Mouse (Mus musculus) C2C12 (cell line): Measurements from ENCODE around the gene Plvap. TPM values are rescaled to one million over a fixed set of nuclear protein-coding genes. Genes with fewer than 3 reads are reported as not detected.

Source experiments
- H3K27me3 ChIP-seq: one replicate; pipeline ENCODE4 v1.6.1; 2011; ENCODE audit not compliant: control insufficient read depth, insufficient read depth, insufficient read length
- H3K36me3 ChIP-seq: one replicate; pipeline ENCODE4 v1.6.1; 2011; ENCODE audit not compliant: control insufficient read depth, insufficient read depth
- H3K4me3 ChIP-seq: one replicate; pipeline ENCODE4 v1.5.1; 2011; ENCODE audit warnings: mild to moderate bottlenecking, control low read depth; ENCODE audit not compliant: poor library complexity, insufficient read depth, severe bottlenecking
- H3K79me2 ChIP-seq: one replicate; pipeline ENCODE4 v1.6.1; 2011; ENCODE audit not compliant: control insufficient read depth, insufficient read depth
- H3K79me3 ChIP-seq: one replicate; pipeline ENCODE4 v1.6.1; 2011; ENCODE audit warnings: low read depth, control low read depth
- H3ac ChIP-seq: one replicate; pipeline ENCODE3; 2011; ENCODE audit warnings: low read depth; ENCODE audit not compliant: control insufficient read depth, insufficient read length
- CEBPB ChIP-seq: IDR thresholded peaks from one replicate; pipeline ENCODE4 v1.6.1; 2011; ENCODE audit warnings: low read depth, mild to moderate bottlenecking, control low read depth, moderate library complexity
- CTCF ChIP-seq: IDR thresholded peaks from one replicate; pipeline ENCODE4 v1.5.1; 2011; ENCODE audit not compliant: control insufficient read depth, insufficient read depth, insufficient read length
- FOSL1 ChIP-seq: IDR thresholded peaks from one replicate; pipeline ENCODE4 v1.8.0; 2011; ENCODE audit warnings: mild to moderate bottlenecking, low read length; ENCODE audit not compliant: poor library complexity, insufficient read depth, severe bottlenecking
- MAX ChIP-seq: IDR thresholded peaks from one replicate; pipeline ENCODE4 v1.6.1; 2011; ENCODE audit warnings: mild to moderate bottlenecking, control low read depth
- MYOD1 ChIP-seq: IDR thresholded peaks from one replicate; pipeline ENCODE4 v1.6.1; 2011; ENCODE audit warnings: low read depth; ENCODE audit not compliant: control insufficient read depth, insufficient read length
- MYOG ChIP-seq: IDR thresholded peaks from one replicate; pipeline ENCODE4 v1.6.1; 2011; ENCODE audit not compliant: control insufficient read depth, insufficient read length; ENCODE audit errors: extremely low read depth
- USF1 ChIP-seq: IDR thresholded peaks from one replicate; pipeline ENCODE4 v1.6.1; 2011; ENCODE audit warnings: low read depth, mild to moderate bottlenecking, control low read depth, moderate library complexity
- polyA plus RNA-seq: library from polyadenylated mRNA; unstranded; fragments of >200 nt; fragmentation: generic; extraction: Trizol; gene quantifications from one replicate; pipeline ENCODE4 v1.2.1, GENCODE M21; 2012; ENCODE audit warnings: missing spikeins

Plvap gene
- polyA plus RNA-seq, 1 experiment, result 0.07 TPM

DNA sequence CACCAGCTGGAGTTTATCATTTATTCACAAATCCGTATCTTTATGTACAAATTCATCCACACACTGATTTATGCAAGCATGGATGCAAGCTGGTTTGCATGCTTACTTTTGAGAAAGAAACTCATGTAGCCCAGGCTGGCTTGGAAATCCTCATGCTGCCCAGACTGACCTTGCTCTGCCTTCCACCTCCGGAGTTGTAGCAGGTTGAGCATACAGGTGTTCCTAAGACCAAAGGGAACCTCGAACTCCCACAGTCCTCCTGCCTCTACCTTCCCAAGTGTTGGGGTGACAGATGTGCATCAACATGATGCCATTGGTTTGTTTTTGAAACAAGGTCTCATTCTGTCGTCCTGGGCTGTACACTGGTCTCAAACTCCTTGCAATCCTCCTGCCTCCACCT lies 49.4 kb downstream of the Plvap start:
- H3K79me3 ChIP-seq, result peaks cover 5% of the 10 kb centered on the region
- H3K79me2 ChIP-seq, result peaks cover 34% of the 10 kb centered on the region
- no peak for TF ChIP-seq FOSL1
- no peak for TF ChIP-seq USF1
- TF ChIP-seq MYOG, result no peak
- no peak for TF ChIP-seq CTCF
- TF ChIP-seq CEBPB, result no peak
- no peak for TF ChIP-seq MAX
- no peak for TF ChIP-seq MYOD1
- H3K36me3 ChIP-seq, result peaks cover 25% of the 10 kb centered on the region
- H3ac ChIP-seq, result no peak overlapping the region
- no peak overlapping the region for H3K4me3 ChIP-seq
- H3K27me3 ChIP-seq, result no peaks in the 10 kb centered on the region

DNA sequence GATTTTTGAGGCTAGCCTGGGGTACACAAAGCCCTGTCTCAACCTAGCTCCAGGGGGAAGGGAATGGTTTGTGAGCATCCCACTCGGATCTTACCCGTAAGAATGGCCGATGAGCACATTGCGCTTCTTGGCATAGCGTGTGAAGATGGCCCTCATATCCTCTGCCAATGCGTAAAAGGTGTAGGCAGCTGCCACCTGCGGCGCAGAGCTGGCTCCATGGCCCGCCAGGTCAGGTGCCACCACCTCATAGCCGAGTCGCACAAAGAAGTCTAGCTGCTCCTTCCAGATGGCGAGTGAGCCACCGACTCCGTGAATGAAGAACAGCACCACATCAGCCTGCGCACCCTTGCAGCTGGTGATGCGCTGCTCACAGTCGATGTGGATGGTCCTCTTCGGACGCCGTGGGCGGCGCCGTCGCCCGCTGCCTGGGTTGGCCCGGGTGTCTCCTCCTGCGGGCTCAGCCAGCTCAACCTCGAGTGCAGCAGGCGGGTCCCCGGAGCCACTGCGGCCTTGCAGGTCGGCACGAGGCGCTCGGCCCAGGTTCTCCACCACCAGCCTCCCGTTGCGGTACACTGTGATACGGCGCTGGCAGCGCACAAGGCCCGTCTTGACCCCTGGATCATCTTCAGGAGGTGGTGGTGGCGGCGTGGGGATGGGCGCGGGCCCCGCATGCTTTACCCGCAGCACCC lies 50.3 kb downstream of the Plvap start:
- Histone ChIP-seq H3ac (no peak overlapping the region), H3K4me3 (no peak overlapping the region), H3K36me3 (peaks cover 27% of the 10 kb centered on the region), H3K27me3 (no peaks in the 10 kb centered on the region), H3K79me3 (peaks cover 5% of the 10 kb centered on the region), H3K79me2 (peaks cover 34% of the 10 kb centered on the region)
- TF ChIP-seq FOSL1 (no peak), CEBPB (no peak), MYOG (no peak), MAX (no peak), CTCF (no peak), USF1 (no peak), MYOD1 (no peak)

DNA sequence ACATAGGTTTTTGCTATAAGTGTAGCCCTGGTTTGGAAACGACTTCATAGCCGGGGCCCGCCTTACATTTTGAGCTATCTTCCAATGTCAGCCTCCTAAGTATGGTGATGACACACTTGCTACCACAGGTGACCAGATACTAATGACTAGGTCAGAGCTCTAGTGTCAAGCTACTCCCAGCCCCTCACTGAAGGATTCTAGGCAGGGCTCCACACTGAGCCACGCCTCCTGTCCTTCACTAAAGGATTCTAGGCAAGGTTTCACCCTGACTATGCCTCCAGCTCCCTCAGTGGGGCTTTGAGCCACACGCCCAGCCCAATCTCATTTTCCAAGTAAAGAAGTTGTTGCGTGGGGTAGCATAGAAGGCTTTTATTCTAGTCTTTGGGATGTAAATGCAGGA lies 50.8 kb downstream of the Plvap start:
- Histone ChIP-seq H3ac (no peak overlapping the region), H3K79me3 (peaks cover 5% of the 10 kb centered on the region), H3K4me3 (no peak overlapping the region), H3K36me3 (peaks cover 23% of the 10 kb centered on the region), H3K27me3 (no peaks in the 10 kb centered on the region), H3K79me2 (peaks cover 29% of the 10 kb centered on the region)
- TF ChIP-seq CTCF, result no peak
- no peak for TF ChIP-seq MYOD1
- no peak for TF ChIP-seq CEBPB
- no peak for TF ChIP-seq FOSL1
- TF ChIP-seq MAX, result no peak

DNA sequence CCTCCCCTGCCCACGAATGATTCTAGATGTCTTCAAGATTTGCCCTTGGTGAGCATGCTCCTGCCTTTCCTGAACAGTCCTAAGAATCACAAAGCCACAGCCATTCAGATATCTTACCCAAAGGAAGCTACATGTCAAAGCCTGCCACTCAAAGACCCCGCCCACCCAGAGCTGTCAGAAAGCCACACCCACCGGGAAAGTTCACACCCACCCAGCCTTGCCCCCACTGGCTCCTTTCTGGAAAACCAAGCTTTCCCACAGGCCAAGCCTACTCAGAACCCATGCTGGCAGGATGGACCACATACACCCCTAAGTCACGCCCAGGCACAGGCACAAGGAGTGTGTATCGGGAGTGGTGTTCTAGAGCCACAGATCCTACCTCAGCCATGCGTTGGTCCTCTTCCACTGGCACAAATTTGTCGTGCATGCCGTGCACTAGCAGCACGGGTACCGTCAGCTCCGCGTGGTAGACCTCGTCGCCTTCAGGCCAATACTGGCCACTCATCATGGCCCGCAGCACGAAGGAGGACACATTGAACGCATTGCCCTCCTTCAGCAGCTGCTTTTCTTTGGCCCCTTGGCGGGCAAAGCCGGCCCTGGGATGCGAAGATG lies 53.8 kb downstream of the Plvap start:
- Histone ChIP-seq H3K36me3 (peaks cover 23% of the 10 kb centered on the region), H3ac (no peak overlapping the region), H3K27me3 (no peaks in the 10 kb centered on the region), H3K4me3 (no peak overlapping the region), H3K79me2 (peaks cover 19% of the 10 kb centered on the region), H3K79me3 (peaks cover 5% of the 10 kb centered on the region)
- no peak for TF ChIP-seq MYOD1
- TF ChIP-seq MAX, result no peak
- no peak for TF ChIP-seq CEBPB
- TF ChIP-seq CTCF, result no peak
- no peak for TF ChIP-seq MYOG
- no peak for TF ChIP-seq USF1
- TF ChIP-seq FOSL1, result no peak

DNA sequence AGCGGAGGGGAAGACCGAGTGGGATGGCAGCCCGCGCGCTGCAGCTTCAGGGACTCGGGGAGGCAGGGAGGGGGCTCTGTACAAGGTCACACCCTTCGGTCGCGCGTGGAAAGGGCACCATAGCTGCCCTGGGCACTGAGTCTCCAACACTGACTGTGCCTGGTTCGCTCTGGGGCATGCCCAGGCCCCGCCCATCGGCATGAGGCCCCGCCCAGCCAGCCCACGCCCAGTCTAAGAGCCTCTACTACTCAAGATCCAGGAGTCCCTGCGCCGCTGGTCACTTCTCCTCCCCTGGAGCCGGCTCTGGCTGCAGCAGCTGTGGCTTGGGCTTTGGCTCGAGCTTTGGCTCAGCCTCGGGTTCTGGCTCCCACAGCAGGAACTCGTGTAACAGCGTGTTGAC lies 54.6 kb downstream of the Plvap start:
- Histone ChIP-seq H3ac (no peak overlapping the region), H3K79me3 (peaks cover 2% of the 10 kb centered on the region), H3K79me2 (peaks cover 11% of the 10 kb centered on the region), H3K27me3 (no peaks in the 10 kb centered on the region), H3K4me3 (no peak overlapping the region), H3K36me3 (peaks cover 23% of the 10 kb centered on the region)
- TF ChIP-seq CTCF (no peak), MAX (no peak), FOSL1 (no peak), CEBPB (no peak), MYOG (no peak), USF1 (no peak), MYOD1 (no peak)

DNA sequence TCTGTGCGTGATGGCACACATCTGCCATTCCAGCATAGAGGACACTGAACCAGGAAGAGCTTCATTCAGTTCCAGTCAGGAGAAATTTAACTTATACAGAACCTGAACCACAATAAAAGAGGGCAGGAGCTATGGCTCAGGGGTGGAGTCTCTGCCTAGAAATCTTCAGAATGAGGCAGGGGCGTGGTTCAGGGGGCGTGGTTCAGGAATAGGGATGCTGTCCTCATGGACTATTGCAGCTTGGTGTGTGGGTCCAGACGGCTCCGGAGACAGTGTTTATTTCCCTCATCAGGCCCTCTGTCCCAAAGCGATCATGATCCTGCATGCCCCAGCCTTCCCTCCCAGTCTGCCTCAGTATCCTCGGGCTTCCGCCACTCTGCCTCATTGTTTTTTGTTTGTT lies 56.9 kb downstream of the Plvap start:
- no peak overlapping the region for H3ac ChIP-seq
- no peak overlapping the region for H3K4me3 ChIP-seq
- no peaks in the 10 kb centered on the region for H3K79me2 ChIP-seq
- H3K79me3 ChIP-seq, result no peaks in the 10 kb centered on the region
- no peaks in the 10 kb centered on the region for H3K27me3 ChIP-seq
- TF ChIP-seq CTCF, result no peak
- no peak for TF ChIP-seq MAX
- no peak for TF ChIP-seq USF1
- TF ChIP-seq FOSL1, result no peak
- TF ChIP-seq CEBPB, result no peak
- TF ChIP-seq MYOD1, result no peak
- no peak for TF ChIP-seq MYOG
- H3K36me3 ChIP-seq, result peaks cover 11% of the 10 kb centered on the region
